Mouse (Mus musculus): ENCODE measurements around the gene Fbxl22.

GRCm38 (mm10) chr9:66510944-66511343 is 3.4 kb downstream of the Fbxl22 start:
- TF ChIP-seq GATA1 (IDR thresholded peaks at IDR 0.05; ENCODE audit: borderline replicate concordance, low read length): no peak
- no peak for TF ChIP-seq FLI1 (IDR thresholded peaks at IDR 0.05; ENCODE audit: low read length)
